Mouse (Mus musculus) liver, embryonic 14.5 days (tissue): ENCODE measurements around the gene Gpr3. TPM values are rescaled to one million over a fixed set of nuclear protein-coding genes. Genes with fewer than 3 reads are reported as not detected.

Experiments
- ATAC-seq: fragments of 200-750 bp; cut with Nextera tagmentation; 2 replicates; pipeline ENCODE4 v1.8.0; 2017; ENCODE audit warnings: moderate number of reproducible peaks, mild to moderate bottlenecking, moderate library complexity; ENCODE audit not compliant: insufficient read depth
- DNase-seq, 3 experiments: peaks; one replicate each; pipeline ENCODE4 v3.0.0-alpha.2; 2012 to 2013; ENCODE audit warnings: low read depth in 3 of 3, low spot score in 3 of 3
- H3K27ac ChIP-seq: fragments of 300-500 bp; sonication (generic); 2 replicates; pipeline ENCODE4 v1.5.1; 2014; ENCODE audit warnings: moderate library complexity, mild to moderate bottlenecking, control low read depth, inconsistent platforms
- H3K27me3 ChIP-seq: fragments of 300-500 bp; sonication (generic); 2 replicates; pipeline ENCODE4 v1.6.1; 2014; ENCODE audit warnings: mild to moderate bottlenecking, low read length, moderate library complexity; ENCODE audit not compliant: control insufficient read depth, insufficient read depth
- H3K36me3 ChIP-seq: fragments of 300-500 bp; sonication (generic); replicated peaks from 2 replicates; pipeline ENCODE4 v1.6.1; 2014; ENCODE audit warnings: low read depth; ENCODE audit not compliant: control insufficient read depth, insufficient read depth
- H3K4me1 ChIP-seq, 2 experiments: fragments of 200-500 bp in 1 of 2; fragments of 300-500 bp in 1 of 2; sonication (generic) in 1 of 2; replicated peaks; 2 replicates each; pipeline ENCODE4 v1.6.1; 2012 to 2014; ENCODE audit warnings: antibody characterized with exemption in 1 of 2, inconsistent platforms in 1 of 2, low read length in 1 of 2; ENCODE audit not compliant: control insufficient read depth in 2 of 2, insufficient read depth in 2 of 2
- H3K4me2 ChIP-seq: fragments of 300-500 bp; sonication (generic); 2 replicates; pipeline ENCODE4 v1.6.1; 2014; ENCODE audit warnings: low read depth, mild to moderate bottlenecking, control low read depth, moderate library complexity
- H3K4me3 ChIP-seq, 2 experiments: fragments of 200-500 bp in 1 of 2; fragments of 300-500 bp in 1 of 2; sonication (generic) in 1 of 2; 2 replicates each; pipeline ENCODE4 v1.5.1; 2012 to 2014; ENCODE audit warnings: low read depth in 2 of 2, low read length in 2 of 2, mild to moderate bottlenecking in 2 of 2, control low read depth in 1 of 2, inconsistent platforms in 1 of 2, moderate library complexity in 1 of 2; ENCODE audit not compliant: insufficient read depth in 1 of 2
- H3K9ac ChIP-seq: fragments of 300-500 bp; sonication (generic); replicated peaks from 2 replicates; pipeline ENCODE4 v1.6.1; 2014; ENCODE audit warnings: mild to moderate bottlenecking, control low read depth, moderate library complexity
- H3K9me3 ChIP-seq: fragments of 300-500 bp; sonication (generic); 2 replicates; pipeline ENCODE4 v1.6.1; 2016; ENCODE audit warnings: low read length, mixed read lengths; ENCODE audit not compliant: control insufficient read depth
- CTCF ChIP-seq: IDR thresholded peaks from 2 replicates; pipeline ENCODE4 v1.5.1; 2016; ENCODE audit warnings: antibody characterized with exemption, low read depth, control low read depth
- EP300 ChIP-seq: IDR thresholded peaks from 2 replicates; pipeline ENCODE4 v1.6.1; 2016; ENCODE audit warnings: antibody characterized with exemption, low read depth
- WGBS: fragments of 180-500 bp; shearing (Covaris S2); extraction: QIAGEN DNeasy Blood & Tissue Kit; methylation state at CpG from one replicate; pipeline ENCODE4 v1.1.7; 2014; ENCODE audit not compliant: insufficient replicate concordance; 5-methylcytosine and 5-hydroxymethylcytosine counted together
- polyA plus RNA-seq, 2 experiments: library from polyadenylated mRNA; depleted of rRNA in 1 of 2; stranded (reverse) in 1 of 2; unstranded in 1 of 2; fragments of >200 nt; fragmentation: Nextera tagmentation in 1 of 2; extraction: Ambion mirVana in 1 of 2; gene quantifications; 2 replicates each; pipeline versions ENCODE4 v1.2.1 to v1.2.3; 2012 to 2014

Gpr3 gene
- polyA plus RNA-seq, 2 experiments = not detected

DNA sequence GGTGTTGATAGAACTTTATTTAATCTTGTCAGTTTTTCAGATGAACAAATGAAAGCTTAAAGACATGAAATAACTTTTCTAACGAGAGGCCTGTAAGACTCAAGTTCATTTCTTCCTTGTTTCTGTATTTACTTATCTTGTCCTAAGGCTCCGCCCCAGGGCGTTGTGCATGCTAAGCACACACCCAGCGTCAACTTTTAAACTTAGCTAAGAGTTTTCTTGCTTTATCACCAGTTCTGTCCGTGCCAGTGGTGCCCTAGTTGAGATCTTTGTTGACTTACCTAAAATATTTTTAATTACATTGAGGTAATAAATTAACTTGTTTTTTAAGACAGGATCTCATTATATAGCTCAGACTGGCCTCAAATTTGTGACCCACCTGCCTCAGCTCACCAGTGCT, 34.0 kb downstream of the Gpr3 start:
- H3K4me2 ChIP-seq = peak overlapping the region; percentile 47
- TF ChIP-seq CTCF = no peak
- no peak for TF ChIP-seq EP300
- peak overlapping the region; percentile 27; the same call in 1 of the 2 replicates for H3K9ac ChIP-seq
- peaks cover 8% of the 10 kb centered on the region for H3K36me3 ChIP-seq
- DNase-seq = peak in 1 of 3 experiments; percentile 62
- peak; percentile 78 for ATAC-seq
- H3K4me3 ChIP-seq = no peak overlapping the region
- no peaks in the 10 kb centered on the region for H3K27me3 ChIP-seq
- H3K4me1 ChIP-seq = peaks cover 18 to 27% of the 10 kb centered on the region in 2 experiments
- 15% methylated on average over 5 of the region's 5 CpGs for WGBS
- no peaks in the 10 kb centered on the region for H3K9me3 ChIP-seq
- H3K27ac ChIP-seq = peak overlapping the region; percentile 71

DNA sequence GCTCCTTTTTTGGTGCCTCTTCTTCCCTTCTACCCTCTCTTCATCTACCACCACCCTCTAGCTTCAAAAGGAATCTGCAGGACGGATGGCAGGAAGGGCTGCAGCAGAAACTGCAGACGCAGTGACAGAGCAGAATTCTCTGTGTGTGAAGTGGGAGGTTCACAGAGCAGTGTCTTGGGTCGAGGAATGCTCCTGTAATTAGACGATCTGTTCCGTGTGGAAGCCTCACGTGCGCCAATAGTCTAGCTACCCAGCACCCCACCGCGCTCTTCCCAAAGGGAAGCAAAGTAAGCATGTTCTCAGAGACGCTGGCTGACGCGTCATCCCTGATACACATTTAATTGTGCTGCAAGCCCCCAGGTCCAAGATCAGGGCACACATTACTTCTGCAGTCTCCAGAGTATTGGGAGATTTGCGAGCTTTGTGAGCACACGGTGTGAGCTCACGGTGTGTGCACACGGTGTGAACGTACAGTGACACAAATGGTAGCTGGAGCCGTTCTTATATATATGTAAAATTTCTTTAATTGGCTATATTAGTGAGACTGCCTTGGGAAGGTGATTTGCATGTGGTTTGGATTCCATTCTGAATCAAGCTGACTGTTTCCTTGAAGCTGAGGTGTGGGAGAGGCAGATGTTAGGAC, 35.5 kb downstream of the Gpr3 start:
- Histone ChIP-seq H3K4me1 (peaks cover 18 to 34% of the 10 kb centered on the region in 2 experiments), H3K4me2 (no peak overlapping the region), H3K27ac (no peak overlapping the region; the same call in 1 of the 2 replicates), H3K4me3 (no peak overlapping the region), H3K27me3 (no peaks in the 10 kb centered on the region), H3K9me3 (no peaks in the 10 kb centered on the region), H3K36me3 (peaks cover 8% of the 10 kb centered on the region), H3K9ac (no peak overlapping the region)
- WGBS = 89% methylated on average over 18 of the region's 18 CpGs
- ATAC-seq = no peak
- TF ChIP-seq EP300 (no peak), CTCF (no peak)
- DNase-seq = no peak

DNA sequence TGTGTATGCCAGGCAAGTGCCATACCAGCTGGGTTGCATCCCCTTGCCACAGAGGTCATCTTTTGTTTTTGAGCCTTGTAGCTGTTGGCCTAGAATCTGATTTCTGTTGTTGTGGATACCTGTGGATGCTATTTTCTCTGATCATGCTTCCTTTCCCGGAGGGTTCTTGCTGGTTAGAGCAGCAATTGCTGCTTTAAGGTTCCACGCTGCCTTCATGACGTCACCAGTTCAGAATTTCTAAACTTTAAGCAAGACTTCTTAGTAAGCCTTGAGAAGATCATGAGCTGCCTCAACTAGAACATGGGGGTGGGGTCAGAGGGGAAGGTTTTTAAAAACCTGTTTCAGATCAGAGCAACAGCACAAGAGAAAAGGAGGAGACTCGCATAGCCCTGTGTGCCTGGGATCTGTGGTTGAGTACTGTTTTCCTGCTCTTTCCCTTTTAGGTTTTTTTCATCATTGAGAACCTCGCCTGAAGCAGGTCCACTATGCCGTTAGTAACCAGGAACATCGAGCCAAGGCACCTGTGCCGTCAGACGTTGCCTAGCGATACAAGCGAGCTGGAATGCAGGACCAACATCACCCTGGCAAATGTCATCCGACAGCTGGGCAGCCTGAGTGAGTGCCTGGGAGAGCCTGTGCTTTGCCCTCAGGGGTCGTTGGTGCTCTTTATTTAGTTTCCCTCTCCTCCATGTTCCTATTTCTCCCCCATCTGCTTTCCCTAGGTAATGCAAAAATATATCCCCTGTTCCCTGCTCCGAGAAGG, 36.2 kb downstream of the Gpr3 start:
- H3K4me2 ChIP-seq = no peak overlapping the region
- peaks cover 8% of the 10 kb centered on the region for H3K36me3 ChIP-seq
- no peaks in the 10 kb centered on the region for H3K9me3 ChIP-seq
- no peak for ATAC-seq
- no peaks in the 10 kb centered on the region for H3K27me3 ChIP-seq
- TF ChIP-seq EP300 (no peak), CTCF (no peak)
- 79% methylated on average over 14 of the region's 14 CpGs for WGBS
- no peak overlapping the region for H3K27ac ChIP-seq
- H3K9ac ChIP-seq = no peak overlapping the region
- H3K4me1 ChIP-seq = peaks cover 18 to 37% of the 10 kb centered on the region in 2 experiments
- DNase-seq = no peak
- H3K4me3 ChIP-seq = no peak overlapping the region

DNA sequence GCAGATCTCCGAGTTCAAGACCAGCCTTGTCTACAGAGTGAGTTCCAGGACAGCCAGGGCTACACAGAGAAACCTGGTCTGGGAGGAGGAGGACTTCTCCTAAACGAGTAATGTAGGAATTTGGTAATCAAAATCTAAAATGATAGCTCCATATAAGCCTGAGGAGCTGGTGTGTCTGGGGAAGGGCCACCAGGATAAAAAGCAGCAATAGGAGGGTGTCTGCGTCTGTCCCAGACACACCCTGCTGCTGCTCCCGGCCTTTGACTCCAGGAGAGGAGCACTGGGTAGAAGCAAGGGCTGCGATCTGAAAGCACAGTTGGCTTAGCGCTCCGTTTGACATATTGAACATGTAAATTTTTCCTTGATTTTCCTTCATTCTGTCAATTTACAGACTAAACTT, 37.1 kb downstream of the Gpr3 start:
- Histone ChIP-seq H3K4me2 (no peak overlapping the region; the same call in 1 of the 2 replicates), H3K36me3 (peaks cover 8% of the 10 kb centered on the region)

DNA sequence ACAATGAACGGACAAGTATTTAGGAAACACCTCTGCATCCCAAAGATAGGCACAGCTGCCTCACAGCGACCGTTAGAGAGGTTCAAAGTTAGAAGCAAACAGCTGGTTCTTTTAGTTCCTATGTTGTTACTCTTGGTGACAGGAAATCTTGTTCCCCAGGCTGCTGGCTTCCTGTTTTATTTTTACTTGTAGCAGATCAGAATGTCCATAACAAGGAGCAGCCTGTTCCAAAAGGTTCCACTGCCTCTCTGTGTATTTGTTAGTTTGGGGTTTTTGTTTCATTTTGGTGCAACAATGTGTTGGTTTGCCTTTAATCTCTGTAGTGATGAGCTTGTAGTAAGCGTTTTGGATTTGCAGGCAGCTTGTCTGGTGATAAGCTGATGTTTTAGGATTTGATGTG, 38.0 kb downstream of the Gpr3 start:
- WGBS = 10% methylated on average over 4 of the region's 4 CpGs
- TF ChIP-seq CTCF (no peak), EP300 (0 out of 2 replicates have a peak, but pooled peaks have one; percentile 22)
- no peak overlapping the region for H3K9ac ChIP-seq
- peaks cover 8% of the 10 kb centered on the region for H3K36me3 ChIP-seq
- H3K9me3 ChIP-seq = no peaks in the 10 kb centered on the region
- no peaks in the 10 kb centered on the region for H3K27me3 ChIP-seq
- H3K4me2 ChIP-seq = 0 out of 2 replicates have a peak overlapping the region, but pooled peaks have one; percentile 22
- no peak for ATAC-seq
- H3K27ac ChIP-seq = no peak overlapping the region; the same call in 1 of the 2 replicates
- H3K4me1 ChIP-seq = peaks cover 18 to 46% of the 10 kb centered on the region in 2 experiments
- no peak for DNase-seq
- no peak overlapping the region for H3K4me3 ChIP-seq

More for the DNA sequence above, 37.1 kb downstream of the Gpr3 start:
- Histone ChIP-seq H3K27me3 (no peaks in the 10 kb centered on the region), H3K9me3 (no peaks in the 10 kb centered on the region), H3K4me3 (no peak overlapping the region), H3K9ac (no peak overlapping the region), H3K27ac (no peak overlapping the region), H3K4me1 (peaks cover 18 to 40% of the 10 kb centered on the region in 2 experiments)
- DNase-seq (no peak), ATAC-seq (no peak)
- 69% methylated on average over 7 of the region's 7 CpGs for WGBS
- TF ChIP-seq CTCF = no peak
- no peak for TF ChIP-seq EP300
